Mouse (Mus musculus) forebrain, embryonic 14.5 days (tissue): ENCODE results near the gene Nfia. TPM values are rescaled to one million over a fixed set of nuclear protein-coding genes. Genes with fewer than 3 reads are reported as not detected.

Experiments
- ATAC-seq: fragments of 200-750 bp; cut with Nextera tagmentation; 2 replicates; pipeline ENCODE4 v1.8.0; 2017; ENCODE audit warnings: mild to moderate bottlenecking, moderate library complexity
- DNase-seq: peaks from one replicate; pipeline ENCODE4 v3.0.0-alpha.2; 2015; ENCODE audit warnings: low spot score
- H3K27ac ChIP-seq: fragments of 300-500 bp; sonication (generic); 2 replicates; pipeline ENCODE4 v1.5.1; 2014; ENCODE audit warnings: low read depth, mild to moderate bottlenecking, control low read depth, low read length, moderate library complexity
- H3K27me3 ChIP-seq: fragments of 300-500 bp; sonication (generic); replicated peaks from 2 replicates; pipeline ENCODE4 v1.6.1; 2014; ENCODE audit warnings: low read length, control low read depth, mixed read lengths; ENCODE audit not compliant: control insufficient read depth, insufficient read depth
- H3K36me3 ChIP-seq: fragments of 300-500 bp; sonication (generic); 2 replicates; pipeline ENCODE4 v1.6.1; 2014; ENCODE audit warnings: low read length, control low read depth; ENCODE audit not compliant: control insufficient read depth, insufficient read depth
- H3K4me1 ChIP-seq: fragments of 300-500 bp; sonication (generic); 2 replicates; pipeline ENCODE4 v1.6.1; 2014; ENCODE audit warnings: antibody characterized with exemption, low read length, control low read depth; ENCODE audit not compliant: control insufficient read depth, insufficient read depth
- H3K4me2 ChIP-seq: fragments of 300-500 bp; sonication (generic); 2 replicates; pipeline ENCODE4 v1.6.1; 2014; ENCODE audit warnings: mild to moderate bottlenecking, control low read depth, low read length
- H3K4me3 ChIP-seq: fragments of 300-500 bp; sonication (generic); 2 replicates; pipeline ENCODE4 v1.5.1; 2014; ENCODE audit warnings: low read depth, low read length, control low read depth
- H3K9ac ChIP-seq: fragments of 300-500 bp; sonication (generic); 2 replicates; pipeline ENCODE4 v1.6.1; 2014; ENCODE audit warnings: mild to moderate bottlenecking, low read length, control low read depth, moderate library complexity
- H3K9me3 ChIP-seq: fragments of 300-500 bp; sonication (generic); replicated peaks from 2 replicates; pipeline ENCODE4 v1.6.1; 2016; ENCODE audit warnings: low read length, control low read depth, mixed read lengths; ENCODE audit not compliant: control insufficient read depth
- WGBS: fragments of 180-500 bp; shearing (Covaris S2); extraction: QIAGEN DNeasy Blood & Tissue Kit; methylation state at CpG from one replicate; pipeline ENCODE4 v1.1.7; 2014; 5-methylcytosine and 5-hydroxymethylcytosine counted together
- polyA plus RNA-seq: library from polyadenylated mRNA; unstranded; fragments of >200 nt; fragmentation: Nextera tagmentation; extraction: Ambion mirVana; gene quantifications from 2 replicates; pipeline ENCODE4 v1.2.1, GENCODE M21; 2014

Gene Nfia
- polyA plus RNA-seq, 1 experiment from 2014 or later, result 71.5 TPM

DNA sequence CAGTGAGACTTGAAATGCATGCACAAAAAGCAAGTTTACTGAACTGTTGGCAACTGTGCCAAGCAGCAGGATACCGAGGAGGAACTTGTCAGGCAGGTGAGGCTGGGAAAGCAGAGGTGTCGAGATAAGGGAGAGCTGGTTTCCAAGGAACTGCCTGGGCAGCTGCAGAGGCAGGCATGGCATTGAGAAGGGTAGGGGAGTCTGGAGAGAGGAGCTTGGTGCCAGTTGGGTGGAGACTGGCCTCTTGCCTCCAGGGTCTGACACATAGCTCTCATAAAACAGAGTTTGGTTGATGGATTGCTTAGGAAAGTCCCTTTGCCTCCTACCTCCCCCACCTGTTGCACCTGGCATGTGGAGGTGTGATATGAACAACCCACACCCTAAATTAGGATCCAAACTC lies 358.3 kb downstream of the Nfia start:
- H3K36me3 ChIP-seq, result no peaks in the 10 kb centered on the region
- no peaks in the 10 kb centered on the region for H3K4me1 ChIP-seq
- WGBS, result 84% methylated on average over 2 of the region's 2 CpGs
- no peak overlapping the region for H3K27ac ChIP-seq
- ATAC-seq (no peak), DNase-seq (no peak)
- no peak overlapping the region for H3K4me2 ChIP-seq
- H3K4me3 ChIP-seq, result no peak overlapping the region
- no peaks in the 10 kb centered on the region for H3K9me3 ChIP-seq
- H3K9ac ChIP-seq, result no peak overlapping the region
- H3K27me3 ChIP-seq, result no peaks in the 10 kb centered on the region

DNA sequence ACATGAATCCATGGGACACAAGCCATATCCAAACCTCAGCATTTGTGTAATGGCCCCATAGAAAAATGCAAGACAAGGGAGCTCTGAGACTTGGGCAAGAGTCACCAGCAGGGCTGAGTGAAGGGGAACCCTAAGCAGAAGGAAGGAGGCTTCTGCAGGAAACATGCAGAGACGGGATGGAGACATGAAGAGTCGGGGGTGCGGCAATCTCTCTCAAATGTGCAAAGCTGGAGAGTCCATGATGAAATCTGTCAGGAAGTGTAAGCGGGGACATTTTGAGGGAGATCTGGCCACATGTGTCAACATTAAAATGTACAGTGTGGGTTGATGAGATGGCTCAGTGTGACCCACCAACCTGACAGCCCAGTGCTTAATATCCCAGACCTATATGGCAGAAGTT lies 361.5 kb downstream of the Nfia start:
- H3K4me3 ChIP-seq, result no peak overlapping the region
- no peaks in the 10 kb centered on the region for H3K27me3 ChIP-seq
- no peak for DNase-seq
- no peak for ATAC-seq
- H3K9me3 ChIP-seq, result no peaks in the 10 kb centered on the region
- no peak overlapping the region for H3K9ac ChIP-seq
- no peaks in the 10 kb centered on the region for H3K36me3 ChIP-seq
- WGBS, result 96% methylated on average over 4 of the region's 4 CpGs
- no peaks in the 10 kb centered on the region for H3K4me1 ChIP-seq
- no peak overlapping the region for H3K27ac ChIP-seq
- H3K4me2 ChIP-seq, result no peak overlapping the region

DNA sequence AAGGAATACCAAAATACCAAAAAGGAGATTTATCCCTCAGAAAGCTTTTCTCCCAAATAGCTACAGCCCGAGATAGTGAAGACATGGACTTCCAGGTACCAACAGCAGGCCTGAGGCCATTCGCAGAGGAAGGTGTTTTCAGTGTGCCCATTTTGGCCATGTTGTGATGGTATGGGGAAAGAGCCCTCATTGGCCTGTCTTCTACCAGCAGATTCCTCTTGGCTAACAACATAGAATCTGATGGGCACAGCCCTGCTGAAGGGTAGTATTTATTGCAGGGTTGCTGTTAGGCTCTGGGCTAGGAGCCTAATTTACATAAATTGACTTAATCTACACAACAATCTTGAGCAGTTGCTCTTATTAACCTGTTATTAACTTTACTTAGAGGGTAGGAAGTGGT lies 363.5 kb downstream of the Nfia start:
- WGBS, result 97% methylated on average over 2 of the region's 2 CpGs
- H3K9me3 ChIP-seq, result no peaks in the 10 kb centered on the region
- H3K9ac ChIP-seq, result no peak overlapping the region
- H3K4me2 ChIP-seq, result no peak overlapping the region
- DNase-seq (no peak), ATAC-seq (no peak)
- H3K27me3 ChIP-seq, result no peaks in the 10 kb centered on the region
- no peak overlapping the region for H3K4me3 ChIP-seq
- no peaks in the 10 kb centered on the region for H3K4me1 ChIP-seq
- no peak overlapping the region for H3K27ac ChIP-seq
- H3K36me3 ChIP-seq, result no peaks in the 10 kb centered on the region

DNA sequence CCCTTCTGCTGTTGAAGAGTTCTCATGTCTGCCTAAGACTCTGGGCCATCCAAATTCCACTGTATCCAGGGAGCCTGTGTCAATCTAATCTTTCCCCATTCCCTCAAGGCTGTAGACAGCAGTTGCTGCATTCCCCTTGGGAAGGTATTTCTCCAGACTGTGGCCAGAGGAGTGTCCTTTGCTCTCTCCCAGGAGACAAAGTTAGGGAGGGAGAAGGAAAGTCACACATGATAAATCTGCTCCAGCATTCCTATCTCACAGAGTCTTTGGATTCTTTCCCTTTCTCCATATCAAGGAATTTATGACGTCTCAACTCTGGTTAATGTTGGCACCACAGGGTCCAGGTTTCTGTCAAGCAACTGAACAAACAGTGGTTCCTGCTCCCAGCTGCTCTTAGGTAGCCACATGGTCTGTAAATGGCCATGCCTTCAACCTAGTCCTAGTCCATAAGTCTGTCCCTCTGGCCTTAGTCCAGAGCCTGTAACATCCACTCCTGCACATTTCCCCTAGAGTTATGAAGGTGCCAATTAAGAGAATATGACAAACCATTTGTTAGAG lies 370.4 kb downstream of the Nfia start:
- ATAC-seq (no peak), DNase-seq (no peak)
- no peak overlapping the region for H3K4me2 ChIP-seq
- no peak overlapping the region for H3K4me3 ChIP-seq
- WGBS, result 93% methylated on average over 1 of the region's 1 CpGs
- no peaks in the 10 kb centered on the region for H3K27me3 ChIP-seq
- no peaks in the 10 kb centered on the region for H3K36me3 ChIP-seq
- H3K9me3 ChIP-seq, result no peaks in the 10 kb centered on the region
- H3K27ac ChIP-seq, result no peak overlapping the region
- H3K9ac ChIP-seq, result no peak overlapping the region
- H3K4me1 ChIP-seq, result no peaks in the 10 kb centered on the region

DNA sequence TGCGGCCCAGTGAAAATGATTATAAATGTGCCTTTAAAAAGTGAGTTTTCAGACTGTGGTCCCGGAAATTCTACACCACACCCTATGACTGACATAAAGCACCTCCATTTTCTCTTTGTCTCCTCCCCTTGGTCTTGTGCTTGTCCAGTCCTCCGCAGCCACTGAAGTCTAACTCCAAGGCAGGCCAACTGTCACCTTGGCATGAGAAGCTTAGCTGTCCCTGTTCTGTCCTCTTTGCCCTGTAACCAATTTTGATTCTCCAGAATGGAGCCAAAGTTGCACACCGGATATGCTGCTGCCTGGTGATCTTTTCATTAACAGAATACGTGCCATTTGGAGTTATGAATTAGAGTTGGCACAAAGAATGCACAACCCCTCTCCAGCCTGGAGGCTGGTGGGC lies 378.0 kb downstream of the Nfia start:
- 73% methylated on average over 5 of the region's 5 CpGs for whole genome bisulfite sequencing

DNA sequence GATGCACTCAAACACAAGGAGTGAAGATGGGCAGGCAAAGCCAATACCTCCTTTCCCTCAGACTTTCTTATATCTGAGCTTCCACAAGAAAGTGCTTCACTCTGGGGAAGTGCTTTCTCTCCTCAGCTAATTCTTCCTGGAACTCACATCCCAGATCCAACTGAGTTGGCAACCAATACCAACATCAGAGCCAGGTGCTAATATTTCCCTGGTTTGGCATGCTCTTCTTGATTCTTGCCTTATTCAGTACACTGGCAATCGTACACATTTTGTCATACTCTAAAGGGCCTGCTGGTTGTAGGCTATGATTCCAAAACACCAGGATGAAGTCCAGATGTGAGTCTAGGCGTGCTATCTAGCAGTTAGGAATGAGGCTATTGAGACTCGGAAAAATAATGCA lies 385.4 kb downstream of the Nfia start:
- 86% methylated on average over 3 of the region's 3 CpGs for WGBS
- DNase-seq (no peak), ATAC-seq (no peak)
- no peaks in the 10 kb centered on the region for H3K36me3 ChIP-seq
- H3K9ac ChIP-seq, result no peak overlapping the region
- no peak overlapping the region for H3K4me2 ChIP-seq
- no peaks in the 10 kb centered on the region for H3K4me1 ChIP-seq
- no peak overlapping the region for H3K4me3 ChIP-seq
- no peaks in the 10 kb centered on the region for H3K9me3 ChIP-seq
- H3K27me3 ChIP-seq, result no peaks in the 10 kb centered on the region
- no peak overlapping the region for H3K27ac ChIP-seq

More for the DNA sequence above, 378.0 kb downstream of the Nfia start:
- DNase-seq, result no peak
- no peak overlapping the region for H3K9ac ChIP-seq
- H3K4me1 ChIP-seq, result no peaks in the 10 kb centered on the region
- no peak for ATAC-seq
- no peaks in the 10 kb centered on the region for H3K9me3 ChIP-seq
- H3K4me2 ChIP-seq, result no peak overlapping the region
- H3K27ac ChIP-seq, result no peak overlapping the region
- no peaks in the 10 kb centered on the region for H3K36me3 ChIP-seq
- H3K27me3 ChIP-seq, result no peaks in the 10 kb centered on the region
- H3K4me3 ChIP-seq, result no peak overlapping the region

DNA sequence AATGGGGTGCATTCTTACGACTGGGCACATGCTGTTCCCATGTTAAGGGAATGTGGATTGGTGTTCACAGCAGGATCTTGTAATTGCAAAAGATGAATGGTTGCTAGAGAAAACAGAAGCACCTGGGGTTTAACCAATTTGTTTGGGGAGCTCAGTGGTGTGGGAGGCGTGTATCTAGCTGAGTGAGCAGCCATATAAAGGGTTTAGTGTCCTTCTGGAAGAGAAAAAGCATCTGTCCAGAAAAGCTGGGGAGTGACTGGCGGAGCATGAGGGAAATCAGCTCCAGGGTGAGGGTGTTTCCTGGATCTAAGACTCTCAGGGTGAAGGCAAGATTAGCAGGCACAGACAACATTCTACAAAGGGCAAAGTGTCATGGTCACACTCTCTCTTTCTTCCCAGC lies 393.8 kb downstream of the Nfia start:
- Histone ChIP-seq H3K36me3 (no peaks in the 10 kb centered on the region), H3K27me3 (no peaks in the 10 kb centered on the region), H3K9me3 (0 out of 2 replicates have a peak, but pooled peaks cover 5% of the 10 kb centered on the region), H3K4me3 (no peak overlapping the region), H3K4me1 (no peaks in the 10 kb centered on the region), H3K4me2 (no peak overlapping the region), H3K27ac (no peak overlapping the region), H3K9ac (no peak overlapping the region)
- 34% methylated on average over 3 of the region's 3 CpGs for WGBS
- no peak for ATAC-seq
- no peak for DNase-seq

Other genes with a start within 250 kb of the Nfia start
- gene E130114P18Rik, start 5.3 kb downstream of the Nfia start, polyA plus RNA-seq, result 48.7 and 62.9 TPM in 2 replicates